Mouse (Mus musculus): ENCODE data around the gene Gsc2. TPM values are rescaled to one million over a fixed set of nuclear protein-coding genes. Genes with fewer than 3 reads are reported as not detected.

Gsc2 gene
- total and polyA plus RNA-seq, 3 experiments: not detected

DNA sequence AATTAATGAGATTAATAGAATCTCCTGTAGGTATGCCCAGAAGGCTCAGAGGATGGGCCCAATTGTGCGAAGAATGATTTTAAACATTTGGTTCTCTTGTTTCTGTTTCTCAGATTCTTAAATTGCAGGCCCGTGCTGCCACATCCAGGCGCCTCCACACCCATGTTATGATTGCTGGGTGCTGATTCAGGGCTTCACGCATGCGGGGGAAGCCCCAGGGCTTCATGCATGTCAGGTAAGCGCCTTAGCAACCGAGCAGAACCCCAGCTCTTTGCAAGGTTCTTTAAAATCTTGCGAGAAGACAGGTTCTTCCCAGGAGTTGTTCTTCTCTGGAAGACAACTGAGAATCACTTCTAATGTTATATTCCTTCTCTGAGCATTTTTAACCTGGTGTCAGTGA is 28.6 kb upstream of the Gsc2 start:
- Histone ChIP-seq H3K9ac (ENCODE audit: insufficient read depth, low read depth) (no peak overlapping the region), H3K4me3 (replicated peaks in 1 of 3; ENCODE audit: low read depth in 2 of 3, low read length in 2 of 3, poor library complexity in 1 of 3) (no peak overlapping the region), H3K9me3 (replicated peaks; ENCODE audit: low read length) (no peaks in the 10 kb centered on the region), H3K79me2 (replicated peaks; ENCODE audit: control insufficient read depth, extremely low read depth, insufficient read depth, poor library complexity, severe bottlenecking) (no peaks in the 10 kb centered on the region), H3K4me2 (ENCODE audit: insufficient read depth, low read depth, poor library complexity, severe bottlenecking) (no peak overlapping the region), H3K4me1 (ENCODE audit: control insufficient read depth in 1 of 2, insufficient read depth in 2 of 2) (peaks cover 5 to 6% of the 10 kb centered on the region in 2 experiments; a peak in 3 of 4 replicates), H3K27me3 (replicated peaks) (peaks cover 35% of the 10 kb centered on the region), H3K27ac (ENCODE audit: insufficient read depth, low read depth) (no peak overlapping the region), H3K36me3 (replicated peaks in 1 of 2; ENCODE audit: control insufficient read depth in 1 of 2, insufficient read depth in 1 of 2, low read length in 1 of 2) (no peaks in the 10 kb centered on the region)
- TF ChIP-seq ETS1 (conservative IDR thresholded peaks at IDR 0.05; ENCODE audit: low read depth, low read length) (no peak), MAFK (IDR thresholded peaks at IDR 0.05; ENCODE audit: insufficient replicate concordance, low read length) (no peak), ELF1 (IDR thresholded peaks at IDR 0.05; ENCODE audit: low read depth, low read length) (no peak), TBP (conservative IDR thresholded peaks at IDR 0.05; ENCODE audit: low read depth, low read length) (no peak), CHD1 (IDR thresholded peaks at IDR 0.05; ENCODE audit: low read depth, low read length) (no peak), CTCF (conservative IDR thresholded peaks at IDR 0.05 in 1 of 2, IDR thresholded peaks at IDR 0.05 in 1 of 2; ENCODE audit: low read depth in 2 of 2, low read length in 2 of 2) (no peak), ZMIZ1 (IDR thresholded peaks at IDR 0.05; ENCODE audit: low read depth, low read length) (no peak), SIN3A (IDR thresholded peaks at IDR 0.05; ENCODE audit: low read length) (no peak), PAX5 (IDR thresholded peaks at IDR 0.05; ENCODE audit: low read length) (no peak), E2F4 (IDR thresholded peaks at IDR 0.05; ENCODE audit: insufficient replicate concordance, low read depth, low read length) (no peak), RAD21 (IDR thresholded peaks at IDR 0.05; ENCODE audit: low read depth, low read length) (no peak)
- dilution Hi-C loops (cut with MboI; ENCODE audit: extremely low pct_ligation_motif_present, extremely low pct_unique_long_range_greater_than_20kb, low sequenced_read_pairs) (no loop called here), in situ Hi-C loops (cut with MboI; ENCODE audit: low pct_ligation_motif_present, low pct_unique_long_range_greater_than_20kb, low sequenced_read_pairs) (no loop called here)
- DNase-seq (ENCODE audit: extremely low read depth): no peak

DNA sequence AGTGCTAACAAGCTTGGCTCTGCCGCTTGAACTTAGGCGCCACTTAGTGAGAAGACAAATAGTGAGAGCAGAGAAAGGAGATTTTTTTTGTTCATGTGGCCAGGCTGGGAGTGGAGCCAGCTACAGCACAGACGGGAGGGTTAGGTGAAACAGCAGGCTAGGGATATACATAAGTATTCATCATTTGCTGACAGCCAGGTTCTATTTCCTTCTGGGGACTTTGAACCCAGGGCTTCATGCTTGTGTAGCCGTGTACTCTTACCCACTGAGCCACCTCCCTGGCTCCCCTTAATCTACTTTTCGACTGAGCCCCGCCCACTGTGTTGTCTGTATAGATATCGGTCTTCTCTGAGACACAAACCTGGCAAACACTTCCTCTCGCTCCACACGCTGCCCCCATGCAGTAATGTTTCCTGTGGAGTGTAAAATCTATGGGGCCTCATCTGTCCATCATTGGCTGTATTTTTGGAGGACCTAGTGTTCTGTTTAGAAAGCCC is 24.4 kb upstream of the Gsc2 start:
- dilution Hi-C loops (cut with MboI; ENCODE audit: extremely low pct_ligation_motif_present, extremely low pct_unique_long_range_greater_than_20kb, low sequenced_read_pairs) (no loop called here), in situ Hi-C loops (cut with MboI; ENCODE audit: low pct_ligation_motif_present, low pct_unique_long_range_greater_than_20kb, low sequenced_read_pairs) (no loop called here)
- Histone ChIP-seq H3K4me2 (ENCODE audit: insufficient read depth, low read depth, poor library complexity, severe bottlenecking) (no peak overlapping the region), H3K9me3 (replicated peaks; ENCODE audit: low read length) (no peaks in the 10 kb centered on the region), H3K79me2 (replicated peaks; ENCODE audit: control insufficient read depth, extremely low read depth, insufficient read depth, poor library complexity, severe bottlenecking) (no peaks in the 10 kb centered on the region), H3K27me3 (replicated peaks) (peaks cover 56% of the 10 kb centered on the region), H3K27ac (ENCODE audit: insufficient read depth, low read depth) (no peak overlapping the region), H3K4me3 (replicated peaks in 1 of 3; ENCODE audit: low read depth in 2 of 3, low read length in 2 of 3, poor library complexity in 1 of 3) (no peak overlapping the region), H3K36me3 (replicated peaks in 1 of 2; ENCODE audit: control insufficient read depth in 1 of 2, insufficient read depth in 1 of 2, low read length in 1 of 2) (no peaks in the 10 kb centered on the region), H3K4me1 (ENCODE audit: control insufficient read depth in 1 of 2, insufficient read depth in 2 of 2) (peaks cover 0 to 9% of the 10 kb centered on the region in 2 experiments; a peak in 2 of 4 replicates), H3K9ac (ENCODE audit: insufficient read depth, low read depth) (no peak overlapping the region)
- no peak for DNase-seq (ENCODE audit: extremely low read depth)
- TF ChIP-seq GABPA (IDR thresholded peaks at IDR 0.05; ENCODE audit: insufficient replicate concordance, low read depth, low read length) (no peak), MYC (IDR thresholded peaks at IDR 0.05; ENCODE audit: low read depth, low read length) (no peak), ZNF384 (IDR thresholded peaks at IDR 0.05; ENCODE audit: low read depth, low read length) (no peak), BHLHE40 (IDR thresholded peaks at IDR 0.05; ENCODE audit: low read depth, low read length) (no peak), CHD1 (IDR thresholded peaks at IDR 0.05; ENCODE audit: low read depth, low read length) (no peak), MAFK (IDR thresholded peaks at IDR 0.05; ENCODE audit: insufficient replicate concordance, low read length) (no peak), UBTF (IDR thresholded peaks at IDR 0.05; ENCODE audit: low read depth, low read length) (no peak), MEF2A (IDR thresholded peaks at IDR 0.05; ENCODE audit: borderline replicate concordance, low read depth, low read length) (no peak), ETS1 (conservative IDR thresholded peaks at IDR 0.05; ENCODE audit: low read depth, low read length) (no peak), E2F4 (IDR thresholded peaks at IDR 0.05; ENCODE audit: insufficient replicate concordance, low read depth, low read length) (no peak), NRF1 (IDR thresholded peaks at IDR 0.05; ENCODE audit: low read depth, low read length) (no peak), TCF12 (IDR thresholded peaks at IDR 0.05; ENCODE audit: low read depth, low read length) (no peak), ELF1 (IDR thresholded peaks at IDR 0.05; ENCODE audit: low read depth, low read length) (no peak)
